Mouse (Mus musculus) CH12.LX (cell line): ENCODE measurements at regions not wholly inside any gene's neighbourhood (a gene's known extent, or its start where the extent isn't known, plus 50 kb on each side); places are given as distances from the start of the nearest gene placed in this dataset.

Experiments
- DNase-seq: peaks from one replicate; pipeline ENCODE4 v3.0.0-alpha.2; 2013; ENCODE audit errors: extremely low read depth
- H3K27ac ChIP-seq: 2 replicates; pipeline ENCODE4 v1.5.1; 2012; ENCODE audit warnings: low read depth, mild to moderate bottlenecking, control low read depth, moderate library complexity; ENCODE audit not compliant: insufficient read depth
- H3K27me3 ChIP-seq: replicated peaks from 2 replicates; pipeline ENCODE3; 2012; ENCODE audit warnings: inconsistent platforms
- H3K36me3 ChIP-seq, 2 experiments: replicated peaks in 1 of 2; 2 replicates each; pipeline versions ENCODE3 to v1.6.1; 2012; ENCODE audit warnings: inconsistent platforms in 1 of 2, low read length in 1 of 2, mild to moderate bottlenecking in 1 of 2, mixed read lengths in 1 of 2, moderate library complexity in 1 of 2; ENCODE audit not compliant: control insufficient read depth in 1 of 2, insufficient read depth in 1 of 2
- H3K4me1 ChIP-seq, 2 experiments: 2 replicates each; pipeline ENCODE4 v1.6.1; 2012; ENCODE audit warnings: inconsistent platforms in 1 of 2, moderate library complexity in 1 of 2; ENCODE audit not compliant: insufficient read depth in 2 of 2, control insufficient read depth in 1 of 2
- H3K4me2 ChIP-seq: 2 replicates; pipeline ENCODE4 v1.6.1; 2012; ENCODE audit warnings: low read depth, mild to moderate bottlenecking, control low read depth; ENCODE audit not compliant: poor library complexity, insufficient read depth, severe bottlenecking
- H3K4me3 ChIP-seq, 3 experiments: fragments of 150-350 bp in 1 of 3; sonication (generic) in 1 of 3; replicated peaks in 1 of 3; 2 replicates each; pipeline versions ENCODE3 to v1.5.1; 2011 to 2012; ENCODE audit warnings: low read depth in 2 of 3, low read length in 2 of 3, mild to moderate bottlenecking in 2 of 3, moderate library complexity in 2 of 3, control low read depth in 1 of 3, improper control_type of control experiment in 1 of 3, inconsistent platforms in 1 of 3, mixed read lengths in 1 of 3; ENCODE audit not compliant: poor library complexity in 1 of 3
- H3K79me2 ChIP-seq: replicated peaks from 2 replicates; pipeline ENCODE4 v1.6.1; 2012; ENCODE audit warnings: mild to moderate bottlenecking, moderate library complexity; ENCODE audit not compliant: control insufficient read depth, poor library complexity, insufficient read depth, severe bottlenecking; ENCODE audit errors: extremely low read depth
- H3K9ac ChIP-seq: 2 replicates; pipeline ENCODE4 v1.6.1; 2012; ENCODE audit warnings: low read depth, mild to moderate bottlenecking, control low read depth, moderate library complexity; ENCODE audit not compliant: insufficient read depth
- H3K9me3 ChIP-seq: replicated peaks from 2 replicates; pipeline ENCODE3; 2012; ENCODE audit warnings: low read length, inconsistent platforms, mixed read lengths
- BHLHE40 ChIP-seq: IDR thresholded peaks from 2 replicates; pipeline ENCODE4 v1.6.1; 2011; ENCODE audit warnings: mild to moderate bottlenecking, low read depth, low read length, improper control_type of control experiment
- CHD1 ChIP-seq: IDR thresholded peaks from 2 replicates; pipeline ENCODE4 v1.6.1; 2012; ENCODE audit warnings: low read depth, low read length, improper control_type of control experiment, inconsistent platforms
- E2F4 ChIP-seq: IDR thresholded peaks from 2 replicates; pipeline ENCODE4 v1.6.1; 2011; ENCODE audit warnings: low read depth, low read length, improper control_type of control experiment; ENCODE audit not compliant: insufficient replicate concordance
- ETS1 ChIP-seq: conservative IDR thresholded peaks from 2 replicates; pipeline ENCODE4 v1.6.1; 2012; ENCODE audit warnings: low read depth, mild to moderate bottlenecking, inconsistent platforms, low read length, improper control_type of control experiment, moderate library complexity
- GABPA ChIP-seq: IDR thresholded peaks from 2 replicates; pipeline ENCODE4 v1.6.1; 2012; ENCODE audit warnings: low read depth, low read length, improper control_type of control experiment, inconsistent platforms; ENCODE audit not compliant: insufficient replicate concordance
- HCFC1 ChIP-seq: IDR thresholded peaks from 2 replicates; pipeline ENCODE4 v1.6.1; 2012; ENCODE audit warnings: low read depth, mild to moderate bottlenecking, inconsistent platforms, low read length, improper control_type of control experiment
- IRF4 ChIP-seq: IDR thresholded peaks from 2 replicates; pipeline ENCODE4 v1.6.1; 2014; ENCODE audit warnings: low read depth, mild to moderate bottlenecking, inconsistent platforms, low read length, improper control_type of control experiment
- JUND ChIP-seq: conservative IDR thresholded peaks from 2 replicates; pipeline ENCODE4 v1.6.1; 2011; ENCODE audit warnings: low read depth, low read length, improper control_type of control experiment
- KAT2A ChIP-seq: IDR thresholded peaks from 2 replicates; pipeline ENCODE4 v1.6.1; 2012; ENCODE audit warnings: low read length, improper control_type of control experiment, inconsistent platforms; ENCODE audit not compliant: insufficient replicate concordance
- MAFK ChIP-seq: IDR thresholded peaks from 2 replicates; pipeline ENCODE4 v1.6.1; 2011; ENCODE audit warnings: low read length, improper control_type of control experiment; ENCODE audit not compliant: insufficient replicate concordance
- MAX ChIP-seq: IDR thresholded peaks from 2 replicates; pipeline ENCODE4 v1.6.1; 2011; ENCODE audit warnings: low read length, improper control_type of control experiment
- MAZ ChIP-seq: IDR thresholded peaks from 2 replicates; pipeline ENCODE4 v1.6.1; 2012; ENCODE audit warnings: low read depth, mild to moderate bottlenecking, inconsistent platforms, low read length, improper control_type of control experiment, moderate library complexity
- MEF2A ChIP-seq: IDR thresholded peaks from 2 replicates; pipeline ENCODE4 v1.6.1; 2014; ENCODE audit warnings: low read depth, mild to moderate bottlenecking, inconsistent platforms, low read length, improper control_type of control experiment, borderline replicate concordance
- MXI1 ChIP-seq: IDR thresholded peaks from 2 replicates; pipeline ENCODE4 v1.6.1; 2011; ENCODE audit warnings: mild to moderate bottlenecking, low read depth, low read length, improper control_type of control experiment
- POLR2AphosphoS2 ChIP-seq: IDR thresholded peaks from 2 replicates; pipeline ENCODE4 v1.6.1; 2011; ENCODE audit warnings: low read depth, low read length, improper control_type of control experiment
- SMC3 ChIP-seq: IDR thresholded peaks from 2 replicates; pipeline ENCODE4 v1.6.1; 2011; ENCODE audit warnings: low read depth, low read length, improper control_type of control experiment
- TCF12 ChIP-seq: IDR thresholded peaks from 2 replicates; pipeline ENCODE4 v1.6.1; 2014; ENCODE audit warnings: low read depth, mild to moderate bottlenecking, inconsistent platforms, low read length, improper control_type of control experiment
- ZKSCAN1 ChIP-seq: IDR thresholded peaks from 2 replicates; pipeline ENCODE4 v1.6.1; 2012; ENCODE audit warnings: low read depth, inconsistent platforms, low read length, improper control_type of control experiment, borderline replicate concordance
- dilution Hi-C: fragments of 300-500 bp; cut with MboI; formaldehyde crosslinking; loops from 2 replicates; pipeline ENCODE4 v1.14.3; 2020; ENCODE audit warnings: low sequenced_read_pairs; ENCODE audit not compliant: extremely low pct_unique_long_range_greater_than_20kb, extremely low pct_ligation_motif_present
- in situ Hi-C: fragments of 300-500 bp; cut with MboI; formaldehyde crosslinking; loops from 3 replicates; pipeline ENCODE4 v1.14.3; 2019; ENCODE audit warnings: low sequenced_read_pairs, low pct_ligation_motif_present, low pct_unique_long_range_greater_than_20kb, mixed read lengths

GRCm38 (mm10) chr1:154952679-154953078 is 68.4 kb upstream of the Cacna1e start:
- Histone ChIP-seq H3K36me3 (no peaks in the 10 kb centered on the region), H3K4me1 (peaks cover 0 to 10% of the 10 kb centered on the region in 2 experiments; a peak in 1 of 4 replicates), H3K27me3 (no peaks in the 10 kb centered on the region), H3K4me2 (no peak overlapping the region), H3K79me2 (no peaks in the 10 kb centered on the region), H3K4me3 (no peak overlapping the region)
- dilution Hi-C loops, result no loop called here
- no peak for TF ChIP-seq CHD1
- TF ChIP-seq MAFK, result no peak
- no peak for TF ChIP-seq MEF2A
- TF ChIP-seq GABPA, result no peak
- TF ChIP-seq E2F4, result no peak
- no peak for TF ChIP-seq TCF12
- TF ChIP-seq KAT2A, result no peak
- TF ChIP-seq MAX, result no peak
- no peak for TF ChIP-seq MXI1
- TF ChIP-seq ETS1, result no peak
- no peak for TF ChIP-seq POLR2AphosphoS2
- no peak for TF ChIP-seq HCFC1
- TF ChIP-seq MAZ, result no peak
- TF ChIP-seq ZKSCAN1, result no peak
- TF ChIP-seq JUND, result no peak
- no peak for TF ChIP-seq BHLHE40
- TF ChIP-seq IRF4, result no peak
- TF ChIP-seq SMC3, result no peak
- TF ChIP-seq, all 38 proteins: peak for 0
- no peaks in the 10 kb centered on the region for H3K9me3 ChIP-seq
- no peak overlapping the region for H3K27ac ChIP-seq
- in situ Hi-C loops, result no loop called here
- DNase-seq, result no peak
- H3K9ac ChIP-seq, result no peak overlapping the region
